Mouse (Mus musculus) olfactory bulb, adult 2 months (tissue): ENCODE data around the gene Pnlip. TPM values are rescaled to one million over a fixed set of nuclear protein-coding genes. Genes with fewer than 3 reads are reported as not detected.

ENCODE experiments used
- H3K27ac ChIP-seq: fragments of 200-500 bp; 2 replicates; pipeline ENCODE4 v1.5.1; 2012; ENCODE audit warnings: low read depth, low read length; ENCODE audit not compliant: insufficient read depth
- H3K4me1 ChIP-seq: fragments of 200-500 bp; 2 replicates; pipeline ENCODE4 v1.6.1; 2012; ENCODE audit warnings: low read length; ENCODE audit not compliant: control insufficient read depth, insufficient read depth
- H3K4me3 ChIP-seq: fragments of 200-500 bp; 2 replicates; pipeline ENCODE4 v1.5.1; 2012; ENCODE audit warnings: mild to moderate bottlenecking, low read depth, low read length, moderate library complexity; ENCODE audit not compliant: insufficient read depth
- CTCF ChIP-seq: fragments of 200-500 bp; IDR thresholded peaks from 2 replicates; pipeline ENCODE4 v1.5.1; 2012; ENCODE audit warnings: low read depth, mild to moderate bottlenecking, low read length, moderate library complexity; ENCODE audit not compliant: insufficient read depth
- POLR2A ChIP-seq: fragments of 200-500 bp; IDR thresholded peaks from 2 replicates; pipeline ENCODE4 v1.6.1; 2012; ENCODE audit warnings: mild to moderate bottlenecking, low read depth, low read length, moderate library complexity; ENCODE audit not compliant: insufficient read depth
- WGBS: fragments of 180-500 bp; shearing (Covaris S2); methylation state at CpG from one replicate; pipeline ENCODE4 v1.1.7; 2018; 5-methylcytosine and 5-hydroxymethylcytosine counted together
- polyA plus RNA-seq: library from polyadenylated mRNA; stranded (reverse); fragments of >200 nt; gene quantifications from 2 replicates; pipeline ENCODE4 v1.2.4, GENCODE M21; 2012; ENCODE audit warnings: low replicate concordance; ENCODE audit not compliant: missing spikeins, insufficient read depth, insufficient read length

The Pnlip gene
- polyA plus RNA-seq, 1 experiment, result not detected

DNA sequence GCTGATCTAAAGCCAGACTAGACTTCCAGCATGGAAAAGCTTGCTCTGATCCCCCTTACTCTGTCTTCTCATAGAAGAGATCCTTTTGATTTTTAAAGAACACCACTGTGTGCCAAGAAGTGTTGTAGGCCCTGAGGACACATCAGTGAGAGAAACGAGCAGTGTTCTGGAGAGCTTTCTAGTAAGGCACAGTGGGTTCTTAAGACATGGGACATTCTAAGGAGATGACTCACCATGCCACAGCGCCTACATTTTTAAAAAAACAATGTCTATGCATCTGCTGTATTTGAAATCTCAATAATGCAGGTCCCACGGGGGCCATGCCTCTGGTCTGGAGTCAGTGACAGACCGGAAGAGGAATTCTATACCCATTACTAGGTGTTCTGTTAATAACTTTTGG is 52.3 kb downstream of the Pnlip start:
- Histone ChIP-seq H3K27ac (no peak overlapping the region), H3K4me3 (no peak overlapping the region), H3K4me1 (no peaks in the 10 kb centered on the region)
- TF ChIP-seq POLR2A (no peak), CTCF (no peak)
- WGBS, result 68% methylated on average over 4 of the region's 4 CpGs

DNA sequence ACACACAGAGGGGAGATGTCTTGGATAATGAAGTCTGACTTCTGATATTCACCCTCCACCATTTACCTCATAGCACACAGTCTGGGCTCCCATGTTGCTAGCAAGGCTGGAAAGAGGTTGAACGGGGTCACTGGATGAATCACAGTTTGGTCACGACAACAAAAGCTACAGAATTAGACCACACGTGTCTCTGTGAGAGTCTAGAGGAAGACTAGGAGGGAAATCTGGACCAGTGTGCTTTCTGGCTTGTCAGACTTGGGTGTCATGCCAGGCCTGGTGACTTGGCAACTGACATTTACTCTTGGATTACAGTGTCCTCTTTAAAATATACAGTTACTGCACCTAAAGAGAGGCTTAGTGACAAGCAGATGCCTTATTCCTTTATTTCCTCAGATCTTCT is 56.3 kb downstream of the Pnlip start:
- no peak for TF ChIP-seq POLR2A
- TF ChIP-seq CTCF, result no peak
- 34% methylated on average over 3 of the region's 3 CpGs for WGBS
- Histone ChIP-seq H3K4me1 (no peaks in the 10 kb centered on the region), H3K4me3 (no peak overlapping the region), H3K27ac (no peak overlapping the region)

DNA sequence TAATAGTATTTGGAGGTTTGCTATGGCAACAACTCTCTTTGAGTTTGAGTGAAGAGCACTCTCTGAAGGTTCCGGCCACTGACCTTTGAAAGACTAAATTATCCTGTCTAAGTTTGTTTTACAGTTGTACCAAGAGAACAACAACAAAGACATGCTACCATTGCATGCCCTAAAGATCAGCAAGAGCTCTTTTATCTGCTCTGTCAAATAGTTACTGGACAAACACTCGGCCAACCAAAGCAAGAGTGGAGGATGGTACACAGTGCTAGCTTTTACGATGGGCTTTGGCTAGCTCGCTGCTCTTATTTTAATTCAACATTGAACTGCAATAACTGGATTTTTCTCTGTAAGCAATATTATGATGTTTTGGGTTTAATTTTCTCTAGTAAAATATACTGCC is 65.6 kb downstream of the Pnlip start:
- TF ChIP-seq POLR2A, result no peak
- TF ChIP-seq CTCF, result no peak
- Histone ChIP-seq H3K4me1 (no peaks in the 10 kb centered on the region), H3K27ac (no peak overlapping the region), H3K4me3 (no peak overlapping the region)
- 92% methylated on average over 4 of the region's 4 CpGs for WGBS

DNA sequence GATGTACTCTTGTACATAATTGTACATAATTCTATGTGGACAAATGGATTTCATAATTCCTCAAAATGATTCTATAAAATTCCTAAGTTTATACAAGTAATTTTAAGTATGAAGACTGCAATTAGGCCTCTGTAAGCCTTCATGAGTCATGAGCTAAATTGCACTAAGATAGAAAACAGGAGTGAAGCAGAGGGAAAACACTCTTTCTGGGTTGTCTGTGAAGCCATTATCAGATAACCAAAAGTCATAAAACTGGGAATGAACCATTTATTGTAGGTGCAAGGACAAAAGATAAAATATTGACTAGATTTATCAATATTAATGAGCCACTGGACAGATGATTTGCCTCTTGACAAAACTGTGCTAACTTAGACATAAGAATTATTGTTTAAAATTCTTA is 68.1 kb downstream of the Pnlip start:
- no peak overlapping the region for H3K27ac ChIP-seq
- no peak for TF ChIP-seq CTCF
- no peak for TF ChIP-seq POLR2A
- no peaks in the 10 kb centered on the region for H3K4me1 ChIP-seq
- H3K4me3 ChIP-seq, result no peak overlapping the region

- no peak overlapping the region for H3K4me3 ChIP-seq
- no peaks in the 10 kb centered on the region for H3K4me1 ChIP-seq
- TF ChIP-seq CTCF (no peak), POLR2A (no peak)
- 91% methylated on average over 5 of the region's 5 CpGs for WGBS
- no peak overlapping the region for H3K27ac ChIP-seq
Measured at GRCm38 (mm10) chr19:58726551-58726950, 74.3 kb downstream of the Pnlip start.

DNA sequence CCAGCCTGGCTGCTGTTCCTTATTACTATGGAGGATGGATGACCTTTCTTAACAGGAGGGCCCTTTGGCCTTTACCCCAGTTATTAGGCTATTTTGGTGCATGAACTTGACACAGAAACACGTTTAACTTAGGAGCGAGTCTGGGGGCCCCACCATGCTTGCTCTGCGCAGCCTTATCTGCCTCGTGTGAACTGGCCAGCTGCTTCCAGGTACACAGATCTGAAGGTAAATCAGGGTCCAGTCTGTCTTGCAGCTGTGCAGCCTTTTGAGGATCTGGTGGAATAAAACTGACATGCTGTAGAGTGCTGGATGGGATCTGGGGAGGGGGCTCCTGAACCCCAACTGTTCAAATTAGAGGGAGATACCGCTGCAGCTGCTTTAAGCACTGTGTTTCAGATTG is 75.5 kb downstream of the Pnlip start:
- Histone ChIP-seq H3K4me3 (no peak overlapping the region), H3K4me1 (no peaks in the 10 kb centered on the region), H3K27ac (no peak overlapping the region)
- 85% methylated on average over 5 of the region's 5 CpGs for WGBS
- TF ChIP-seq POLR2A (no peak), CTCF (no peak)

DNA sequence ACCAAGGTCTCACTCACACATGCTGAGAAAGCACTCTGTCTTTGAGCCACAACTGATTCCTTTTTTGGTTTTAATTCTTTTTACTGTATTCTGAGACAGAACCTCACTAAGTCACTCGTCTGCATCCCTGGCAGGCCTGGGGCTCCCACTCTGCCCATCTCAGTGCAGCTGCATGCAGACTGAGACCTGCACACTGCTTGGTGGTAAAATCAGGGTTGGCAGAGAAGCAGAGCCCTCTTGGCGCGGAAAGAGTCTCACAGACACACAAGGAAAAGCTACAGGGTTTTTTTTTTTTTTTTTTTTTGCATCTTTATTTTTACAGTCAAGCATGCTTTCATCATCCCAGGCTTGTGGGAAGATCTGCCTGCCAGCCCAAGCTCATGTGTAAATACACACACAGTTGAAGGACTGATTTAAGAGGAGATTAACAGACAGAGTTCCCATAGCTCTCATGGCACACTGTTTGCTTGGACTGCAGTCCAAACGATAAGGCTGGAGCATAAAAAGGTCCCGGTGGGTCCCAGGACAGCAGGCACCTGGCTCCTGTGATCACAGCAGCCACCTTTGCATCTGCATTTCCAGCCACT is 76.2 kb downstream of the Pnlip start, which contains the start of gene Pnliprp1:
TSS of gene Pnliprp1 (plus strand) at position 443 of the 587 bp plus-strand sequence.
- Histone ChIP-seq H3K27ac (no peak within 1 kb of the TSS), H3K4me1 (no peaks in the 10 kb centered on the region), H3K4me3 (no peak within 1 kb of the TSS)
- TF ChIP-seq POLR2A, result no peak
- WGBS, result 50% methylated on average over 5 of the region's 5 CpGs

Other genes with a start within 250 kb of the Pnlip start
- gene Gfra1, start 196.6 kb upstream of the Pnlip start, polyA plus RNA-seq, result not detected in 2 replicates
- not detected in 2 replicates for gene Ccdc172, start 140.5 kb upstream of the Pnlip start, polyA plus RNA-seq
- gene Pnliprp1, start 76.4 kb downstream of the Pnlip start, polyA plus RNA-seq, result not detected in 2 replicates
- not detected in 2 replicates for gene Pnliprp2, start 107.2 kb downstream of the Pnlip start, polyA plus RNA-seq
- not detected in 2 replicates for gene 1700019N19Rik, start 142.0 kb downstream of the Pnlip start, polyA plus RNA-seq